Mouse (Mus musculus) midbrain, embryonic 16.5 days (tissue): Measurements from ENCODE around the gene Ldlr. TPM values are rescaled to one million over a fixed set of nuclear protein-coding genes. Genes with fewer than 3 reads are reported as not detected.

Experiments used
- ATAC-seq: fragments of 200-750 bp; cut with Nextera tagmentation; 2 replicates; pipeline ENCODE4 v1.8.0; 2017; ENCODE audit warnings: moderate TSS enrichment
- H3K27ac ChIP-seq: fragments of 300-500 bp; sonication (generic); 2 replicates; pipeline ENCODE4 v1.5.1; 2014; ENCODE audit warnings: mild to moderate bottlenecking, low read length, mixed read lengths
- H3K27me3 ChIP-seq: fragments of 300-500 bp; sonication (generic); 2 replicates; pipeline ENCODE4 v1.6.1; 2014; ENCODE audit warnings: low read depth, low read length, mixed read lengths; ENCODE audit not compliant: control insufficient read depth, insufficient read depth
- H3K36me3 ChIP-seq: fragments of 300-500 bp; sonication (generic); 2 replicates; pipeline ENCODE4 v1.6.1; 2014; ENCODE audit warnings: mild to moderate bottlenecking, low read length, moderate library complexity, mixed read lengths; ENCODE audit not compliant: control insufficient read depth, insufficient read depth
- H3K4me1 ChIP-seq: fragments of 300-500 bp; sonication (generic); 2 replicates; pipeline ENCODE4 v1.6.1; 2014; ENCODE audit warnings: mild to moderate bottlenecking, low read length, mixed read lengths; ENCODE audit not compliant: control insufficient read depth, insufficient read depth
- H3K4me2 ChIP-seq: fragments of 300-500 bp; sonication (generic); 2 replicates; pipeline ENCODE4 v1.6.1; 2014; ENCODE audit warnings: mild to moderate bottlenecking, low read length, mixed read lengths
- H3K4me3 ChIP-seq: fragments of 300-500 bp; sonication (generic); 2 replicates; pipeline ENCODE4 v1.5.1; 2014; ENCODE audit warnings: low read depth, mild to moderate bottlenecking, low read length, moderate library complexity, mixed read lengths
- H3K9ac ChIP-seq: fragments of 300-500 bp; sonication (generic); 2 replicates; pipeline ENCODE4 v1.6.1; 2014; ENCODE audit warnings: low read depth, low read length, mixed read lengths
- H3K9me3 ChIP-seq: fragments of 300-500 bp; sonication (generic); replicated peaks from 2 replicates; pipeline ENCODE4 v1.6.1; 2014; ENCODE audit warnings: mild to moderate bottlenecking, low read length, mixed read lengths; ENCODE audit not compliant: control insufficient read depth, poor library complexity, severe bottlenecking
- WGBS: fragments of 180-500 bp; shearing (Covaris S2); extraction: QIAGEN DNeasy Blood & Tissue Kit; methylation state at CpG from one replicate; pipeline ENCODE4 v1.1.7; 2014; 5-methylcytosine and 5-hydroxymethylcytosine counted together
- polyA plus RNA-seq: library from polyadenylated mRNA; unstranded; fragments of >200 nt; fragmentation: Nextera tagmentation; extraction: Ambion mirVana; gene quantifications from 2 replicates; pipeline ENCODE4 v1.2.1, GENCODE M21; 2015

Gene Ldlr
- polyA plus RNA-seq, 1 experiment from 2014 or later = 17.2 TPM

GRCm38 (mm10) chr9:21747238-21747774, 24.0 kb downstream of the Ldlr start:
- no peak overlapping the region for H3K4me3 ChIP-seq
- WGBS = 92% methylated on average over 3 of the region's 3 CpGs
- H3K4me2 ChIP-seq = no peak overlapping the region
- no peaks in the 10 kb centered on the region for H3K9me3 ChIP-seq
- no peak overlapping the region for H3K27ac ChIP-seq
- no peak overlapping the region for H3K9ac ChIP-seq
- peaks cover 25% of the 10 kb centered on the region for H3K36me3 ChIP-seq
- ATAC-seq = no peak
- no peaks in the 10 kb centered on the region for H3K27me3 ChIP-seq
- no peaks in the 10 kb centered on the region for H3K4me1 ChIP-seq

GRCm38 (mm10) chr9:21748033-21748432, 24.8 kb downstream of the Ldlr start:
- no peak overlapping the region for H3K4me2 ChIP-seq
- peaks cover 20% of the 10 kb centered on the region for H3K36me3 ChIP-seq
- 68% methylated on average over 7 of the region's 7 CpGs for WGBS
- no peak overlapping the region for H3K9ac ChIP-seq
- ATAC-seq = no peak
- no peak overlapping the region for H3K4me3 ChIP-seq
- no peaks in the 10 kb centered on the region for H3K9me3 ChIP-seq
- H3K27me3 ChIP-seq = no peaks in the 10 kb centered on the region
- no peak overlapping the region for H3K27ac ChIP-seq
- H3K4me1 ChIP-seq = no peaks in the 10 kb centered on the region

GRCm38 (mm10) chr9:21748491-21748890, 25.2 kb downstream of the Ldlr start:
- 91% methylated on average over 10 of the region's 10 CpGs for WGBS
- Histone ChIP-seq H3K27ac (no peak overlapping the region), H3K27me3 (no peaks in the 10 kb centered on the region), H3K36me3 (peaks cover 20% of the 10 kb centered on the region), H3K9ac (no peak overlapping the region), H3K4me2 (no peak overlapping the region), H3K4me3 (no peak overlapping the region), H3K9me3 (no peaks in the 10 kb centered on the region), H3K4me1 (no peaks in the 10 kb centered on the region)
- ATAC-seq = no peak

- H3K27ac ChIP-seq = no peak overlapping the region
- no peak overlapping the region for H3K9ac ChIP-seq
- no peaks in the 10 kb centered on the region for H3K27me3 ChIP-seq
- ATAC-seq = no peak
- no peaks in the 10 kb centered on the region for H3K9me3 ChIP-seq
- WGBS = 91% methylated on average over 6 of the region's 6 CpGs
- H3K4me1 ChIP-seq = no peaks in the 10 kb centered on the region
- peaks cover 15% of the 10 kb centered on the region for H3K36me3 ChIP-seq
- no peak overlapping the region for H3K4me2 ChIP-seq
- no peak overlapping the region for H3K4me3 ChIP-seq
Observed at GRCm38 (mm10) chr9:21749382-21750118, 26.3 kb downstream of the Ldlr start.

- Histone ChIP-seq H3K9me3 (no peaks in the 10 kb centered on the region), H3K4me2 (no peak overlapping the region), H3K27ac (no peak overlapping the region), H3K4me3 (no peak overlapping the region), H3K36me3 (peaks cover 14% of the 10 kb centered on the region; the same call in 1 of the 2 replicates), H3K27me3 (no peaks in the 10 kb centered on the region), H3K9ac (no peak overlapping the region), H3K4me1 (no peaks in the 10 kb centered on the region)
- WGBS = 74% methylated on average over 3 of the region's 3 CpGs
- no peak for ATAC-seq
Observed at GRCm38 (mm10) chr9:21750370-21750769, 27.1 kb downstream of the Ldlr start.

GRCm38 (mm10) chr9:21751347-21751746, 28.1 kb downstream of the Ldlr start:
- Histone ChIP-seq H3K4me1 (no peaks in the 10 kb centered on the region), H3K27me3 (no peaks in the 10 kb centered on the region), H3K4me3 (no peak overlapping the region), H3K9me3 (no peaks in the 10 kb centered on the region), H3K9ac (no peak overlapping the region), H3K4me2 (no peak overlapping the region), H3K36me3 (peaks cover 7% of the 10 kb centered on the region; the same call in 1 of the 2 replicates), H3K27ac (no peak overlapping the region)
- no peak for ATAC-seq
- WGBS = 69% methylated on average over 6 of the region's 6 CpGs

GRCm38 (mm10) chr9:21752252-21752792, 29.0 kb downstream of the Ldlr start:
- Histone ChIP-seq H3K4me3 (no peak overlapping the region), H3K4me2 (no peak overlapping the region), H3K27me3 (no peaks in the 10 kb centered on the region), H3K9me3 (no peaks in the 10 kb centered on the region), H3K27ac (no peak overlapping the region), H3K4me1 (no peaks in the 10 kb centered on the region), H3K36me3 (peaks cover 5% of the 10 kb centered on the region; the same call in 1 of the 2 replicates), H3K9ac (no peak overlapping the region)
- no peak for ATAC-seq
- WGBS = 67% methylated on average over 10 of the region's 10 CpGs

GRCm38 (mm10) chr9:21754003-21754402, 30.7 kb downstream of the Ldlr start:
- Histone ChIP-seq H3K27ac (no peak overlapping the region), H3K4me1 (no peaks in the 10 kb centered on the region), H3K4me3 (no peak overlapping the region), H3K27me3 (no peaks in the 10 kb centered on the region), H3K9ac (no peak overlapping the region), H3K9me3 (no peaks in the 10 kb centered on the region), H3K4me2 (no peak overlapping the region), H3K36me3 (0 out of 2 replicates have a peak, but pooled peaks cover 3% of the 10 kb centered on the region)
- WGBS = 89% methylated on average over 2 of the region's 2 CpGs
- ATAC-seq = no peak
